Mouse (Mus musculus): ENCODE measurements at regions not wholly inside any gene's neighbourhood (a gene's known extent, or its start where the extent isn't known, plus 50 kb on each side); places are given as distances from the start of the nearest gene placed in this dataset.

- no peak for DNase-seq
Measured at GRCm38 (mm10) chr19:32881443-32881842, 124.1 kb downstream of the Pten start.

GRCm38 (mm10) chr19:32884279-32884678 is 127.0 kb downstream of the Pten start:
- no peak for DNase-seq

GRCm38 (mm10) chr19:32885481-32886131 is 128.3 kb downstream of the Pten start:
- peak; percentile 10 to 12 for DNase-seq

GRCm38 (mm10) chr19:32887190-32887589 is 129.9 kb downstream of the Pten start:
- no peak for DNase-seq

GRCm38 (mm10) chr19:32888616-32889305 is 131.5 kb downstream of the Pten start:
- no peak for DNase-seq

- DNase-seq = no peak
Measured at GRCm38 (mm10) chr19:32890801-32891200, 133.5 kb downstream of the Pten start.

GRCm38 (mm10) chr19:32892469-32892868 is 135.2 kb downstream of the Pten start:
- peak in 1 of 2 experiments; percentile 17 for DNase-seq

GRCm38 (mm10) chr19:32903454-32904108 is 146.3 kb downstream of the Pten start:
- DNase-seq = peak in 1 of 2 experiments; percentile 21

- no peak for DNase-seq
Measured at GRCm38 (mm10) chr19:32904517-32904916, 147.2 kb downstream of the Pten start.

GRCm38 (mm10) chr19:32905901-32906431 is 148.7 kb downstream of the Pten start:
- no peak for DNase-seq

GRCm38 (mm10) chr19:32906820-32907219 is 149.5 kb downstream of the Pten start:
- DNase-seq = peak in 1 of 2 experiments; percentile 6

- no peak for DNase-seq
Measured at GRCm38 (mm10) chr19:32910050-32910462, 152.8 kb downstream of the Pten start.

- DNase-seq = no peak
Measured at GRCm38 (mm10) chr19:32912323-32912722, 155.0 kb downstream of the Pten start.

- no peak for DNase-seq
Measured at GRCm38 (mm10) chr19:32916507-32917280, 159.4 kb downstream of the Pten start.

GRCm38 (mm10) chr19:32921021-32921420 is 163.7 kb downstream of the Pten start:
- DNase-seq = no peak

- no peak for DNase-seq
Measured at GRCm38 (mm10) chr19:32923911-32924310, 166.6 kb downstream of the Pten start.

- DNase-seq = no peak
Measured at GRCm38 (mm10) chr19:32925628-32926505, 168.6 kb downstream of the Pten start.

GRCm38 (mm10) chr19:32926571-32926970 is 169.3 kb downstream of the Pten start:
- DNase-seq = no peak

GRCm38 (mm10) chr19:32933676-32934075 is 176.4 kb downstream of the Pten start:
- DNase-seq = no peak

- DNase-seq = no peak
Measured at GRCm38 (mm10) chr19:32935638-32936037, 178.3 kb downstream of the Pten start.

- DNase-seq = no peak
Measured at GRCm38 (mm10) chr19:32937591-32937990, 180.3 kb downstream of the Pten start.

- DNase-seq = no peak
Measured at GRCm38 (mm10) chr19:32939692-32940091, 182.4 kb downstream of the Pten start.
